Mouse (Mus musculus): Measurements from ENCODE around the gene Gpat2.
A peak's percentile ranks its signal among the peaks of the same experiment; 100 is the strongest.

The Gpat2 gene

DNA sequence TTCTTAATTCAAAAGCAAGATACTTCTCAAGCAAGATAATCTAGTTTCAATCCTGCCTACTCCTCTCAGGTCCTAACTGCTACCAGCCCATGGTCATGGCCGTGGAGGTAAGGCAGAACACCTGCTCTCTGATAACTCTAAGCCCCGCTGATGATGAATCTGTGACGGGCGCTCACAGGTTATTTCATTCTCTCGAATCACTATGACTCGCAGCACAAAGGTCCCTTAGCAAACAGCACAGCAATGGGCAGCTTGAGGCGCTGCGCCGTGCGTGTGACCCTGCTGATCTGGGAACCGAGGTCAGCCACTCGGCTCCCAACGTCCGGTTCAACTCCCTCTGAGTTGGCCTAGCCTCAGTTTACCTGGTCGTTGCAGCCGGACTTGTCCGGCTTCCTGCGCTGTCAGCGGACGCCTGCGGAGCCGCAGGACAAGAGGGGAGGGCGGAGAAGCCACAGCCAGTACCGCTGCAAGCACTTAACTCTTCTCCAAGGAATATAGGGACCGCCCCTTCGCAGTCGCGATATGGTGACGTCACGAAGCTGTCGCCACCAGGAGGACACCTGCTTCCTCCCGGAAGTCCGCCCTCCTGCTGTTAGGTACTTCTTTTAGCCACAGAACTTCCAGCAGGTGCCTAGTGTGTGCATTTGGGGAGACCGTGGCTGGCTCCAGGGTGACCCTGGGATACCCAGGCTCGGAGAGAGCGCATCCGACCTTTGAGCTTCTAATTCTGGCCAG is 19.2 kb downstream of the Gpat2 start, which contains the start of gene Fahd2a:
Gene Fahd2a (minus strand): TSS at position 511 of the 735 bp plus-strand sequence.
- peak; percentile 91 for DNase-seq

DNA sequence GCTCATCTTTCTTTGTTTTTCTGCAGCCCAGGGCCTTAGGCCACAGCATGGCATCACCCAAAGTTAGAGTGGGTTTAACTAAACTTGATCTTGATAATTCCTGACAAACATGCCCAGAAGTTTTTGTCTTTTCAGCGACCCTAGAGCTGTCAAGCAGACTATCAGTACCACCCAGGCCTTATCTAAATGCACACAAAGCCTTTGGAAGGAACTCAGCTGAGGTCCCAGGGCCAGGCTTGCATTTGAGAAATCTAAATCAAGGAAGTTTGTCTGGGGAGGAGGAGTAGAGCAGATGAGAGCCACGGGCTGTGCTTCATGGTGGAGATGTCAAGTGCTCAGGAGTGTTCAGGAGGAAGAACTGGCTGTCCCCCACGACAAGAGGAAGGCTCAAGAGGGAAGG is 21.8 kb downstream of the Gpat2 start:
- no peak for DNase-seq

DNA sequence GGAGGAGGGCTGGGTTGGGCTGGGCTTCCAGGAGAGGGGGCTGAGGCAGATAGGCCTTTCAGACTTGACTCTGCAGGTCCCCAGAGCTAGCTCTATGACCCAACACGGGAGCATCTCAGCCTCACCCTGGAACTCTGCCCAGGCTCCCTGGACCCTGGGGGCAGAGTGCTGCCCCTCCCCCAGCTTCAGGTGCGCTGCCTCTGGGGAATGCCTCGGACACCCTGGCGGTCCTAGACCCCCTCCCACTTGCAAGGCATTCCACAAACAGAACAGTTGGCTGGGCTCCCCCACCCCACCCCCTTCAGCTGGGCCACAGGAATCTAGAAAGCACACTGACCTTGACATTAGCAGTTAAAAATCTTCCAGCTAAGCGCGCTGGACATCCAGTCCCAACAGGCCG is 24.7 kb downstream of the Gpat2 start:
- no peak for DNase-seq

DNA sequence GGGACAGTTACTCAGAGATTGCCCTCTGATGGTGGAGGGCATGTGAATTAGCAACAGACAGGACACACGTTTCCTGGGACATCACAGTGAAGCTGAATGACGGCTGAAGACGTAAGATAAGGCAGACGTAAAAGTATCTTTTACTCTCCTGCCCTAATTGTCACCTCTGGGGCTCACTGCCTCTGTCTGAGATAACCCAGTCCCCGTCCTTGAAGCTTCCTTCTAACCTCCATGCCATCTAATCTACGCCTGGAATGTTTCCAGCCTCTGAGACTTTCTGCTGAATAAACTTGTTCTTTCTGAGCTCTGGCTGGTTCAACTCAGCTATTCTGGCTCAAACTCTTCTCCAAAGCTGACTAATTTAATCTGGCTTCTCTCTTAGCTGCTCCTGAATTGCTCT is 26.7 kb downstream of the Gpat2 start:
- DNase-seq: no peak

DNA sequence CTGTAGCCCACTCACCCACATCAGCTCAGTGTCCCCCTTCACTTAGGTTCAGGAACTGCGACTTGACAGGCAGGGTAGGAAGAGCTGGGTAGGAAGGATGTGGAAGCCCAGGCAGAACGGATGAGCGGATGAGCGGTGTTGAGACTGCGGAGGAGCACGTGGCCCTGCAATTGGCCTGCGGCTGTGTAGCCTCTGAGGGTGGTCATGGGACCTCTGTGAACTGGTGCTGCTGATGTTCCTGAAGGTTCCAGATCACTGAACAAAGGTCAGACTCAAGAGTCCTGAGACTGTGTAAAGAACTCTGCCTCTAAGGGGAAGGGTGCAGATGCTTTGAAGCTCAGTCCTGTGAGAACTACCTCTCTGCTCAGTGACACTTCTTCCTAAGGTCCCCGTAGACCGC is 28.1 kb downstream of the Gpat2 start:
- DNase-seq: no peak

DNA sequence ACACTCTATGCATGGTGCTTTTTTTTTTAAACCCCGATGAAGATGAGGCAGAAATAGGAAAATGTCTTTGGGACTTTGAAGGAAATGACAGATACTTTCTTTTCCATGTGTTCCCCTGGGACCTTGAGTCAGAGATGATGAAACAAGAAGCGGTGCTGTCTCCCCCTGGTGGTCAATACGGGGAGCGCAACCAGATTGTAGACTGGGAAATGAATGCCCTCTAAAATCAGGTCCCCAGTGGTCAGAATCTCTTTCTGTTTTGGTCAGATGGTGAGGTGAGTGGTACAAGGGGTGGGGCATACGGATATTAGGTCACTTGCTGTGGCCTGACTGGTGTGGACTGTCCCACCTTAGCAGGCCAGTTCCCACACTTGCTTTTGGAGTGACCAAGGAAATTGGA is 28.8 kb downstream of the Gpat2 start:
- peak; percentile 86 for DNase-seq

DNA sequence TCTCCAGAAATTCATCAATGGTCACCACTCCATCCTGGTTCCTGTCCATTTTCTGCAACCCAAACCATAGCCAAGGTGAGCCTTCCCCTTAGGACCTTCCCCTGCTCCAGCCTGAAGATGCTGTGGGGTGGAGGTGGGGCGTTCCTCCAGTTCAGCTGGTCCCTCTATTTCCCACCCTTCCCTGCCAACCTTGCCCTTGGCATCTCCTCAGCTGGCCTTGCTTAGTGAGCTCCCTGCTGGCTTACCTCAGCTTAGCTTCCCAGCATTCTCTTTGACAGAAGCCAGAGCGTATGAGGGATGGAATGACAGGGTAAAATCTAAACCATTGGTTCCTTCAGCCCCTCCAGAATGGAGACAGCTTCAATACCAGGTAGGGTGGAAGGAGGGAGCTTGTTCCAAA is 34.3 kb downstream of the Gpat2 start:
- DNase-seq: no peak

DNA sequence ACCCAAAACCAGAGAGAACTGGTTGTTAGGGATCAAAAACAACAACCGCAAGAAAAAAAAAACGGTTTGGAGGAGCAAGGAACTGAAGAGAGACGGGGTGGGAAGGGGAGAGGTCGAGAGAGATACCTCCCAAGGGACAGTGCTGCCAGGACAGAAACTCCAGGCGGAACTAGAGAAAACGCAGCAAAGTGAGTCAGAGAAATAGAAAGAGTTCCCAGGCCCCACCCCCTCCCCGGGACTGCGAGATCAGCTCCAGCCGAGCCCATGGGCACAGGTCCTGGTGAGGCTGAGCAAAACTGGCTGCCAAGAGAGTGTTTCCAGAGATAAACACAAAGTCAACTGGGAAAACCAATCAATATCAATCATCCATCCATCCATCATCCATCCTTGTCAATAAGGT is 36.4 kb downstream of the Gpat2 start:
- DNase-seq: no peak

DNA sequence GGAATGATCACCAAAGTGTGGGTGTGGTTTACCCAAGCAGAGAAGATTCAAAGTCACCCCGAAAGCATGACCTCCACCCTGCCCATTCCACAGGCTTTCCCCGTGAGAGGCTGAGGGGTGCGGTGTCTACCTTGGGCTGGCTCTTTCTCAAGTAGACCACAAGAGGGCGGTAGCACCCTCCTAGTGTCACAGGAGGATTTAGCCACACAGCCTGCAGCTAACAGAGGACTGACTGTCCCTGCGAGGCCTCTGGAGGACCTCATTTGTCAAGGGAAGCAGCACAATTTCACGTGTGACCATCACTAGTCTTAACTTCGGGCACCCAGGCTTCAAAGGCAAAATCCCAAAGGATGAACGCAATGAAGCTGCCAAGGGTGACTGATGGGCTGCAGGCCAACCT is 37.3 kb downstream of the Gpat2 start:
- DNase-seq: peak; percentile 78

DNA sequence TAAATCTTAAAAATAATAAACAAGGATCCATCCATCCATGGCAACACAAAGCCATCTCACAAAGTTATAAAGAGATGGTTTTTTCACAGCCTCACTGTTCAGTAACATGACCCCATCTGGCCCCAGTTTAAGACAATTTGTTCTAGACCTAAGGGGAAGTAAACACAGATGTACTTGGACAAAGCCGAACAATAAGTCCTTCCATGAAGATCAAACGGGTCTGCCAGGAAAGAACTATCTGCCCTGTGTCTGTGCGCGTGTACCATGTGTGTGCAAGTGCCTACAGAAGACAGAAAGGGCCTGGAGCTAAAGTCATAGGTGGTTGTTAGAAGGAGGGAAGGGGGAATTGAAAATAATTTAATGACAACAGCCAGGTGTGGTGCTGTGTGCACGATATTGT is 45.2 kb downstream of the Gpat2 start:
- no peak for DNase-seq

DNA sequence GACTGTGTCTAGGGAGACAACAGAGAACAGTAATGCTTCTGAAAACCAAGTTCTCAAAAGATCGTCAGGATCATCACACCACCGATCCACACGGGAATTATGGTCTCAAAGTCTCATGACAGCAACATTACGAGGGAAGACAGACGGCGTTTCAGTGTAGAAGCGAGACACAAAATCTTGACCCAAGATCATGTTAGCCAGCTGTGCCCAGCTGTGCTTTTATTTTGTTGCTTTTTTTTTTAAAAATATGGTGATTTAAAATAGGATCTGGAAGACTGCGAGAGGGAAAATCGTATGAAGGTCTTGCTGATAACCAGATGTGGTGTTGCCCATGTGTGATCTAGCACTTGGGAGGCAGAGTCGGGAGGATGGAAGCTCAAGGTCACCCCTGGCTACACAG is 45.7 kb downstream of the Gpat2 start:
- no peak for DNase-seq

DNA sequence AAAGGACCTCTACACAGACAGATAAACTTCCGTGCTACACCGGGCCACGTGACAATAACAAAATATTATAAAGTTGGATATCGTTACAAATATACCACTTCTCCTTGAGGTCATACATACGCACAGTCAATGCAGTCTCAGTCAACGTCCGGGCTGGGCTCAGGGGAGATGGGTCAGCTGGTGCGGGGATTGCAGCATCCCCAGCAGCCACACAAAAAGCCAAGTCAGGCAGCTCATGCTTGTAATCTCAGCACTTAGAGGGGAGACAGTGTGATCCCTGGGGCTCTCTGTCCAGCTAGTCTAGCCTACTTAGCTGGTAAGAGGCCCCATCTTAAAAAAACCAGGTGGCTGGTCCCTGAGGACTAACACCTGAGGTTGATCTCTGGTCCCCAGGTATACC is 46.3 kb downstream of the Gpat2 start:
- DNase-seq: no peak

DNA sequence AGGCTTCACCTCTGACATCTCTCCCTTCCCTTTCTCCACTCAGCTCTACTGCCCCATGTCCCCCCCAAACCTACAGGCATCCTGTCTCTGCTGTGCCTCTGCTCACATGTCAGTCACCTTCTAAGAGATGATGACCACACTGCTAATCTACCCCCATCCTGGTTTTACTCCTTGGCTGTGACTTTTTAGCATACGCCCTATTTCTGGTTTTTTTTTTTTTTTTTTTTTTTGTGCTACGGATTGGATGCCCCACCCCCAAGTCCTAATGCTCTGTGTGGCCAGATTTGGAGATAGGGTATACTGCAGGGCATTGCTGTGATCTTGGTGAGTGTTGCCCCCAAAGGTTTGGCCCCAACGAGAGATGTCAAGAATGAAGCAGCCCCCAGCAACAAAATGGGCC is 47.3 kb downstream of the Gpat2 start:
- DNase-seq: no peak

DNA sequence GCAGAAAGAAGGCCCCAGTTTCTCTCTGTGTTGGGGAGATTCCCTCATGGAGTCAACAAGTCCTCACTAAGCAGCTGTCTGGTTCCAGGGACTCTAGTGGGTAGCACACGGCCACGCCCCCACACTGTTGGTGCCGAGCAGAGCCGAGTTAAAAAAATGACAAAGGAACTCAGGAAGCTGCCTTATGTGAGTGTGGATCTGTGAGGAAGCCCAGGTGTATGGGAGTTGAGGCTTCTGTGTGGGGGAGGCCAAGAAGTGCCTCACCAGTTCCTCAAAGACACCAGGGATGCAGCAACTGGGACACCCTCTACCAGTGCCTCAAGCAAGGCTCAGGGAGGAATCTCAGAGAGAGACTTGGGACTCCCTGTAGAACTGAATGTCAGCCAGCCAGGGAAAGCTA is 54.2 kb downstream of the Gpat2 start:
- DNase-seq: no peak

DNA sequence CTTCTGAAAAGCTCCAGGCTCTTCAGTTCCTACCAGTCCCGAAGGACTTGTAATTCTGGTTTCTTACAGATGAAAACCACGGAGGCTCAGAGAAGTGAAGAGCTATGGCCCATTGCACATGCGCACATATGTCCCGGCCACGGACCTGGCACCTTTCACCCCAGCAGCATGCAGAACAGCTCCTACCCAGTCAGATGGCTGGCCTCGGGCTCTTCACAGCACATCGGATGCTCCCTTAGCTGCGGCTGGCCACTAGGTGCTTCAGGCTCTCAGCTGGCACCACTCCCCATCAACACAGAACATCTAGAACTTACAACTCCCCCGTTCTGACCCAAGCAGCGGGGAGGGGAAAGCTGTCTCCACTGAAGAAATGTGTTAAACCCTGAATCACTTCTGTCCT is 54.8 kb downstream of the Gpat2 start:
- DNase-seq: no peak

DNA sequence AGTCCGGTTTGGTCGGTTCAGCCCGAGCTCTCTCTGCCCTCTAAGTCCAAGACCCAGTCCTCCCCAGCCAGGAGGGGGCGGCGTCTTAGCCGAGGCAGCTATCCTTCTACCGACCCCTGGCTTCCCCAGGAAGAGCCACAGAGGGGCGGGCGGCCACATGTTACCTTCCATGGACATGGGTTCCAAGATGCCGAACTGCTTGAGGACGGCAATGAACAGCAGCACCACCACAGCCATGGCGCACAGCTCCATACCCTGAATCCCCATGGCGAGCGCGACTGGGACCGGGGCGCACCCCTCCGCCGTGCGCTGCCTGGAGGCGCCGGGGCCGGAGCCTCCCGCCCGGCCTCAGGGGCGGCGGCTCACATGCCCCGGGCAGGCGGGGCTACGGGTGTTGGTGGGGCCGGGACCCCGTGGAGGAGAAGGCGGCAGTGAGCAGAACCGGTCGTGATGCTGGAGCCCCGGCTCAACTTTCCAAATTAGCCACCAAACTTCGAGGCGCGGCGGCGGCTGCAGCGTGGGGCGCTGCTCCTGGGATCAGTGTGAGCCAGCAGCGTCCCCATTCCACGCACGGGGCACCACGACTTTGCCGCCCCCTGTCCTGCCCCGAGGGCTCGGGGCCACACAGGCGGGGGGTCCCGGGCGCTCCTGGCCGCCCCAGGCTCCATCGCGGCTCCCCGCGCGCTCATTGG is 57.0 kb downstream of the Gpat2 start:
- no peak for DNase-seq

DNA sequence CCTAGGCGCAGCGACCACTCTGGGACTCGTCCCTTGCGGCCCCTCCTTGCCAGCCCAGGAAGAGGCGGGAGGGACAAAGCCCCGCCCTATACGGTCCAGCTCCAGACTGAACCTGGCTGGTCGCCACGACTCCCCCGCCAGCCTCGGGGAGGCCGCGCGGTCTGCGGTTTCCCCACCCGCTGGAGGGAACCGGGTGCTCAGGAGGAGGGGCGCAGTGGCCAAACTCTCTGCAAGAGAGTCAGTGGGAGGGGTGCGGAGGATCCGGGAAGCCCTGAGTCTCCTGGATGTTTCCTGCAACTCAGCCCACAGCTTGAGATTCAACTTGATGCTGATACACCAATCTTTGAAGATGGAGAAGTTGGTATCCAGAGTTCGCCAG is 57.5 kb downstream of the Gpat2 start:
- DNase-seq: no peak

DNA sequence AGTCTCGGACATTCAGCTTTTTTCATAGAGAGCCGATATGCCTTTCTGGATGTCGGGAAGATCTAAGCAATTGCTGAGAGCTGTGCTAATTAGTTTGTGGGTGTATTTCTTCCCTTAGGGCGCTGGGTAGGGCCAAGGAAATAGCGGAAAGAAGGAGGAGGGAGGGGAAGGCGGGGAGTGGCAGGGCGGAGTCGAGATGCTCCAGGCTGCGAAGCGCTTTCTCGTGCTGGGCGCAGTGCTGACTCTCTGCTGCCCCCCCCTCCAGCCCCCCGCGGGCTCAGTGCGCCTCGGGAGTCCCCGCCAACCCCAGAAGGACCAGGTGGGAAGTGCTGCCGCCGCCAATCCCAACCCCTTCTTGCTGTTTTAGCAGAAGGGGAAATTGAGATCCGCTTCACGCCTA is 58.0 kb downstream of the Gpat2 start:
- no peak for DNase-seq

DNA sequence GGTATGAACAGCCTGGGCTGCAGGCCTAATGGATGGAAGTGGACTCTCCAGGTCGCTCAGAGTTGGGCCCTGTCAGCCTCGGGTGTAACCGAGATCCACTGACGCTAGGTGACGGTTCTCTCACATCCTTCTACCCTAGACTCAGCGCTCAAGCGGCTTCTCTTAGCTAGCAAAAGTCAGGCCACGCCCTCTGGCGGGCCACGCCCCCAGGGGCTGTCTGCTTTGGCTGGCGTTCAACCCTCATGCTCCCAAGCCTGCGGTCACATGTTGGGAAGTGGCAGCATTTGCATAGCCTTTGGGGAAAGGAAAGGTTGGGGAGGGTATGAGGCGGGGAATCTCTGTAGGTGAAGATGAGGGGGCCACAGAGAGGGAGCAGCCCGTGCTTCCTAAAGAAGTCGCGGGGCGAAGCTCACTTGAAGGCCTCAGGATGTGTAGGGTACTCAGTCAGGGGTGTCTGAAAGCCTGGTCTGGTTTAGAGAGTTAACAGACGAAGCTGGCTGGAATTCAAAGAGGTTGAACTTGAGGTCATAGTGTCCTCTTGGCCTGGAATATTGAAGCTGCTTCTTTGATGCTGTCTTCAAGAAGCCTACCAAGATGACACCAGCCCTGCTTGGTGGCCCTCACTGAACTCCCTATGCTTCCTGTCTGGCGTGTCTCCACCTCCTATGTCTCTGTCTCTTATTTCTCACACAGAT is 59.6 kb downstream of the Gpat2 start:
- no peak for DNase-seq
